Mouse (Mus musculus): ENCODE measurements around the gene Gm973.
A peak's percentile ranks its signal among the peaks of the same experiment; 100 is the strongest.

Gm973 gene

GRCm38 (mm10) chr1:59495970-59496369, 20.1 kb upstream of the Gm973 start:
- no peak for DNase-seq

- no peak for DNase-seq
Measured at GRCm38 (mm10) chr1:59497741-59498613, 18.1 kb upstream of the Gm973 start.

DNA sequence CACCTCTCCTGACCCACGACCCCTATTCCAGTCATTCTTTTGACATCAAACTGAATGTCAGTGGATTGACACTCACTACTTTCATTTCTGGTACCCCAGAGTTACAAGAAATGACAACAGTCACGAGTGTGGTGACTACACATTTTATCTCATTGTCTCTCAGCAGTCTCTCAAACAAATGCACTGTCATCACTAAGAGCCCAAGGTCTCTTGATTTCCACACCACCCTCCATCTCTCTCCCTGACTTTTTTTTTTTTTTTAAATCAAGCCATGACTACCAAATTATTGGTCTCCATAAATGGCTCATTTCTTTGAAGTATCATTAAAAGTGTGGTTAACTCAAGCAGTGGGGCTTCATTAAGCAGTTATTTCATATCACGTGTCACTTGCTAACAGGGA, 16.7 kb upstream of the Gm973 start:
- no peak for DNase-seq

DNA sequence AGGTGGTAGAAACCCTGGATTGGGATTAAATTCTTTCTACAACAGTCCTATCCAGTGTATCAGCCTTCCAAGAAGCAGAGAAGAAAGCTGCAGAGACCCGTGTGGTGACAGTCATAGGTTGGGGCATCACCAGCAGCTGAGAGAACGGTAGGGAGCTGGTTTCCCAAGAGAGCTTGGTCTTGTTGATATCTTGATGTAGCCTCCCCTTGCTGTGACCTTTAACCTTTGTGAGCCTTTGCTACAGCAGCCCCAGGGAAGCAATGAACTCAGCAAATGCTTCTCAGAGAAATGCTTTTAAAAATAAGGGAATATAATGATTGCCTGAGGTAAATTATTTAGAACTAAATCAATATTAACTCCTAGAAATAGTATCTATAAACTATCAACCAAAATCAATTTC, 13.7 kb upstream of the Gm973 start:
- DNase-seq, result no peak

- DNase-seq, result no peak
Measured at GRCm38 (mm10) chr1:59503659-59504301, 12.3 kb upstream of the Gm973 start.

DNA sequence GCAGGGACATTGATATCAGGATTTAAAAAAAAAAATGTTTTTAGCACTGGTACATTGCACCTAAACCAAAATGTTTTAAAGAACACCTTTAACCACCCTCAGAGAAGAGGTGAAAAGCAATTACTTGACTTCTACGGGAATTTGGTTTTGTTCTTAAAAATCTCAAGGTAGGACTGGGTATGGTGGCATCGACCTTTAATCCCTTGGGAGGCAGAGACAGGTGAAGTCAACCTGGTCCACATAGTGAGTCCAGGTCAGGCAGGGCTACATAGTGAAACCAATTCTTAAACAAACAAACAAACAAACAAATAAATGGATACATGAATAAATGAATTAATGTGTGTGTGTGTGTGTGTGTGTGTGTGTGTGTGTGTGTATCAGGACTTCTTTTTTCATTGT, 11.8 kb upstream of the Gm973 start:
- no peak for DNase-seq

DNA sequence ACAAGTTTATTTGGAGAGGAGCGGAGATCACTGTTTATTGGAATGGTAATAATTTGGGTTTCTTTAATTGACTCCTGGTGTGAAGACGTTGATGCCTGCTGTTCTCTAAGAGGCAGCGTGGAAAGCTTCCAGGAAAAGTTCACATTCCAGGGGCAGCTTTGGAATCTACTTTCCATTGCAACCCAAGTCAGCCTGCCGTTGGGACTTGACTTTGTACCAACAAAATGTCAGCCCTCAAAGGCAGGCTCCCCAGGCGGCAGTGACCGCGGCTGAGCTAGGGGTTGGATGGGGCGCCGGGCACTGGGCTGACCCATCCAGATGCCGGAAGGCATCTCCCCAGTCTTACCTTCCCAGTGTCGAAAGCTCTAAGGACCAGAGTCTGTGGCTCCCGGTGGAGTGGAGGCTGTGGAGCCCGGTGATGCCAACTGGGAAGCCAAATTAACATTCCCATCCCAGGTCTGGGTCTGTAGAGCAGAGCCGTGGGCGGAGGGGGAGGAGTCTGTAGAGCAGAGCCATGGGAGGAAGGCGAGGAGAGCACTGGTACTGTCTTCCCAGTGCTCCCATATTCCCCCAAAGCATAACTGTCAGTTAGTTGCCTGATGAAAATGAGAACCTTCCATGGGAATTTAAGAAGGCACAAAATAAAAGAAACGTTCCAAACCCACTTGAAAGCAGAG, 7.5 kb upstream of the Gm973 start:
- no peak for DNase-seq

GRCm38 (mm10) chr1:59511566-59512270, 4.3 kb upstream of the Gm973 start:
- no peak for DNase-seq

DNA sequence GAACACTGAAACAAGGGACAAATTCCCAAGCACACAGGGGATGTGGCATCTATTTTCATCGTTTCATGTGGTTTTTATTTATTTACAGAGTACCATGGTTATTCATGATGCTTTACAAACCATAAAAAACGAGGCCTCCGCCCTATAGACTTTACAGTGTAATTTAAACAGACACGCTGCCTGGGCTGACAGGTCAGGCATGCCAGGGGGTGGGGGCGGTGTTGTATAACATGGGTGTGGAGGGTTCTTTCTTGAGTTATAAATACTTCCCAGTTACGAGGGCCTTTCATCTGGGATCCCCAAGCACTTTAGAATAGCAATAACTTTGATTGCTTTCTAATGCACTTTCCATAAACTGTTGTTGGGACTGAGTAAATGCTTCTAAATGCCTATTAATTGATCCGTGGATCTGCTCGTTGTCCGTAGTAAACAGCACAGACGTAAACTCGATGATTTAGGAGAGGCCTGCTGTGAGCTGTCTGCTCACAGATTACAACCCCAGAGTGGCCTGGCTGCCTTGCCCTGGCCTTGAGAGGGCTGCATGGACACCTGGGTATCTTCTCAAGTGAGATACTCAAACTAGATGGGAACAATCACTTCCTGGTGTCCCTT, 4.3 kb downstream of the Gm973 start:
- no peak for DNase-seq

GRCm38 (mm10) chr1:59522456-59522855, 6.4 kb downstream of the Gm973 start:
- no peak for DNase-seq

- no peak for DNase-seq
Measured at GRCm38 (mm10) chr1:59523378-59523958, 7.4 kb downstream of the Gm973 start.

- DNase-seq, result no peak
Measured at GRCm38 (mm10) chr1:59524071-59524470, 8.0 kb downstream of the Gm973 start.

GRCm38 (mm10) chr1:59524759-59525158, 8.7 kb downstream of the Gm973 start:
- DNase-seq, result no peak

DNA sequence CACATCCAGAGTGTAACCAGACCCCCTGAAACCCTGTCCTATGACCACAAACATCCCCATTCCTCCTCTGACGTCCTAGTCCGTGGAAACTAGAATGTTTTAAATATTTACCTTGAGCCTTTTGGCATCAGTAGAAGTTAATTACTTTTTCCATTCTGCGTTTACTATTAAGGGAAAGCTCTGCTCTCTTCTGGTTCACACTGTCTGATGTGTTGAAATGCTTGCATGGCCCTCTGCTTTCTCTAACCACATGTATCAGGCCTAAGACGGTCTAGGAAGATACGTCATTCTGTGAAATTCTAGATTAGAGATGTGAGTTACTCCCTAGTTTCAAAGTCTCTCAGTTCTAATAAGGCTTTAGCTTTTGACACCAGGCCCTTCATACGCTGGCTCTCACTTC, 11.2 kb downstream of the Gm973 start:
- DNase-seq, result no peak

DNA sequence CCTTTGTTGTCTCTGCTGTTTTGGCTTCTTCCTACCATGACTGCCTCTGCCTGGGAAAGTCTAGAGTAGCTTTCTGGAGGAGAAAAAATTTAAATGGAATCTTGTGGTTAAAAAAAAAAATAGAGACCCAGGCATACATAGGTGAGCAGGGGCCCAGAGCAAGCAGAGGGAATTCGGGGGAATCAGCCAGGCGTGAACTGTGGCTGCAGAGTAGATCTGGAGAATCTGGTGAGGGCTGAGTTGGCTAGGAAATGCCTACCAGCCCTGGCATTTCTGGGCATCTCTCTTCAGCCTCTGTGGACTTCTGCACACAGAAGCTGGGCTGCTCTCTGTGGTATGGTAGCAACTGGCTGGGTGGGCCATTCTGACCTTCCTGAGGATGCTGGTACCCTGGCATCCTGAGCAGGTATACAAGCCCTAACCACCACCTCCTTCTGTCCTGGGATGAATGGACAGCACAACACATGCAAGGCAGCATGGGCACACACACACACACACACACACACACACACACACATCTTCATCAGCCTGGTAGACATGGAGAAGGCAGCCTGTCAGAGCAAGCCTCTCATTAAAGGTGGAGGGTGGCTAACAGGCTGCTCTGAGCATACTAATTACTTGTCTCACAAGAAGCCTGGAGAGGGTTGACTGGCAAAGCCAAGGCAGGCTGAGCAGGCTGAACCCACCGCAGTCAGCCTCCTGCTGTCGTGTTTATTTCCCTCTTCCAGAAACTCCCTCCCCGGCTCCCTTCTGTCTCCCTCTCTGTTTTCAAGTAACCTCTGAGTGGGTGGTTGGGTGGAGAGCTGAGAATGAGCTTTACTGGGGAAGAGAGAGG, 19.1 kb downstream of the Gm973 start:
- peak in 1 of 2 experiments; percentile 25 for DNase-seq

DNA sequence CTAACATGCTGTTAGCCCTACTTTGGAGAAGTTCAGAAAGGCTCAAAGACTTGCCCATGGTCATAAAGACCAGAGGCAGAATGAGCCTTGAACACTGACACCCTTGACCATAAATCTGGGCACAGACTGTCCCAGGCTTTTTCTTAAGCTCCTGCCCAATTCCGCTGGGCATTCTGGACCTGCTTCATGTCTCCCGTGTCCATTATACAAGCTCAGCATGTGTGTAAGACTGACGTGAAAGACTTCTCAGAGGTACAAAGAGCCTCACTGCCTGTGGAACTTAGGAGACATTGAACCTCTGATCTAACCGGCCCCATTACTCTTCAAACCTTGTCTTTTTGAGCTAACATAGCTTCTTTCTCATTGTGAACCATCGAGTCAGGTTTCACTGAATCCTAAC, 22.3 kb downstream of the Gm973 start:
- DNase-seq, result no peak

DNA sequence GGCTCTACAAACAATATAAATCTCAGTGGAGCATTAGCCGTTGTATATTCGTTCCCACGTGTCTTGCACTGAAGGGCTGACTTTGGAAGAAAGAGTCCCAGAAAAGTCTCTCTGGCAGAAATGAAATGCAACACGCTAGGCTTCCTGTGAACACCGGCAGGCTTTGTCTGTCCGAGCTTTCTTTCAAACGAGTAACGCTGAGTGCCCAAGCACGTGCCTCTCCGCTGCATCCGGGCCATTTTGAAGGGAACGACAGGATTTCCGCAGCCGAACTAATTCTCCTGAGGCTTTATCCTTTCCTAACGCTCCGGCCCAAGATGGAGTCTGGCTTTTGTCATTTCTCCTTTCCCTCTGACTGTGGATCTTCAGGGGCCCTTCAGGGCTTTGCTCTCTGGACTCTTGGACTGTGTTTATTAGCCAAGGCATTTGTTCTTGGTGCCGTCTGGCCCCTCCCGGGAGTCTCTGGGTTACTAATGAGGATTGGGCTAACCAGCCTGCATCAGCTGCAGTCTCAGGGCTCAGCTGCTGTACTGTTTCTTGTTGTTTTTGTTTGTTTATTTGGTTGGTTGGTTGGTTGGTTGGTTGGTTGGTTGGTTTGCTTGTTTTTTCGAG, 24.6 kb downstream of the Gm973 start:
- no peak for DNase-seq

DNA sequence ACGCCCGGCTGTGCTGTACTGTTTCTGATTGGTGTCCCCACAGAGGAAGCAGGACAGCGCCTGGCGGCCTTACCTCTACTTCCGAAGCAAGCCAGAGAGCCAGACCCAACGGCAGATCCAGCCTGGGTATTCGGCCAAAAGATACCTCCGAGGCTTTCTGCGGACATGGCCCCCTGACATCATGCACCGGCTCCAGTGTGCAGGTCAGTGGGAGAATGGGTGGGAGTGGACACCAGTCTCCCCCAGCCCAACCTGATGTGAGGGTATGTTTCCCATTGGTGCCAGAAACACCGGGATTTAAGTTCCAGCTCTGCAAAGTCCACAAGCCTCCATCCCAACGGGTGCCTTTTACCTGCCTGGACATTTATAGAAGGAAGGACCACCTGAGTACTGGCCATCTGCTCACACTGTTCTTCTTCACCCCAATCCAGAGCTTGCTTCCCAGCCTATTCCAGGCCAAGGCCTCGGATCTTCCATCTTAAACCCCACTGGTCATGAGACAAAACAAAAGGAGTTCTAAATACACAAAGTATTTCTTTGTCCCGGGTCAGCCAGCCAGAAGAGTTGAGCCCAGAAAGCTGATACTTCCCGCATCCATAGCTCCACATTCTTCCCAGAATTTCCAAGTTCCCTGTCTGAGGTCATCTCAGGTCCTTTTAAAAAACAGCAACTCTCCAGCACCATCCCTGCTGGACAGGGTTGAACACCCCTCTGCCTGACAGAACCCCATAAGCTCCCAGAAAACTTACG, 25.4 kb downstream of the Gm973 start:
- peak; percentile 31 to 48 for DNase-seq

DNA sequence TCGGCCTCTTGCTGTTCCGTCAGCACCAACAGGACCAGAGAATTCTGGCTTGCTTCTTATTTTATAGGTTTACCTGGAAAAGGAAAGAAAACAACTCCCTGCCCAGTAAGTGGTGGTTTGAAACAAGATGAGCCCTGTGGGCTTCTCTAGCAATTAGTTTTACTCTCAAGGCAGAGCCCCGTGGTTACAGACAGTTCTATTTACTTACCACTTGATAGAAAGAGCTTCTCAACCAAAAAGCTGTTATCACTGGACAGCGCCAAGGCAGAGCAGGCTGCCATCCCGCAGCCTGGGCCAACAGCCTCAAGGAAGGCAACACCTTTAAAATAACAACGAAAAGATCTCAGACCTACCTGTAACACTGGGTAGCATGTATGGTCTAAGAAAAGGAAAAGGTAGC, 26.2 kb downstream of the Gm973 start:
- peak in 1 of 2 experiments; percentile 17 for DNase-seq

DNA sequence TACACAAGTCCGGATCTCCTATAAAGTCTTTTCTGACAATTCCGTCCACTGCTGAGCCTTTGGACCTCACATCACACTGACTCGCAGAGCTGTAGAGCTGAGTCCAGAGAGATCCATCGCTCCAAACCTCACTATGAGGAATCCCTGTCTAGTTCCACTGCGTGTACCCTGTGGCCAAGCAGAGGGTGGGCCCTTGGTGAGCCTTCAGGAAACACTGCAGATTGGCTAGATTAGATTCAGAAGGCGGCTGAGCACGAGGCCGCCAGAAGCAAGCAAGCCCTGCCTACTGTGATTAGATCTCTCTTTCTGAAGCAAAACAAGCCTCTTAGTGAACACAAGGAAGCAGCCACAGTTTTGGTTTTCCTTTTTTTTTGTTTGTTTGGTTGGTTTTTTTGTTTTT, 27.8 kb downstream of the Gm973 start:
- DNase-seq, result no peak

All from cerebellum, postnatal 36 days (tissue).